Mouse (Mus musculus): ENCODE measurements around the gene Col27a1. TPM values are rescaled to one million over a fixed set of nuclear protein-coding genes. Genes with fewer than 3 reads are reported as not detected.

Col27a1 gene
- polyA plus RNA-seq (2017; shearing (Covaris generic)) = 0.50 TPM

DNA sequence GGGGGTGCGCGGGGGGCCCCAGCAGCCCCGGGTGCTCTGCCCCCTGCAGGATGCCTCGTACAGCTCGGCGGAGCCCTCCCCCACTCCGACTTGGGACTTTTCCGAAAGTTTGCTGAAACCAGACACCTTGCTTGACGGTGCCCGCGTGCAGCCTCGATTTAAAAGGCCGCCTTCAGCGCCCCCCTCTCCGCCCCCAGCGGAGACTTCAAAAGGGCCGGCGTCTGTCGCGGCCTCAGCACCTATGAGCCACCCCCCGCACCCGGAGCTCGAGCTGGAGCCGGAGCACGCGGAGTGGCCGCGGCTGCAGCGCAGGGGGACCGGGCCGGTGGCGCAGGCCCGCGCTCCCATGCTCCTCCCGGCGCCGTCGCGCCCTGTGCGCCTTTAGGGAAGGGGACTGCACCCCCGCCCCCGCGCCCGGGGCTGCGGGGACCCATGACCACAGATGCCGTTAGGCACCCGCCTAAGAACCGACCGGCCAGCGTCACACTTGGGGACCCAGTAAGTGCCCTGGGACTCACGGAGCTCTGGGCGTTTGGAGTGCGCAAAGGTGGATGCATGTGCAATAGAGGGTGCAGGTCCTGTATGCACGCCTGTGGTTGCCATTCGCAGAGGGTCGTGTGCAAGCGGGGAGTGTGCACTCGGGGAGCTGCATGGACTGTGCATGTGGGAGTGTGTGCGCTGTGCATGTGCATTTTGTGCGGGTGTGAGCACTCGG is at the start of gene Col27a1:
TSS of gene Col27a1 (plus strand) at position 98 of the 715 bp plus-strand sequence.

DNA sequence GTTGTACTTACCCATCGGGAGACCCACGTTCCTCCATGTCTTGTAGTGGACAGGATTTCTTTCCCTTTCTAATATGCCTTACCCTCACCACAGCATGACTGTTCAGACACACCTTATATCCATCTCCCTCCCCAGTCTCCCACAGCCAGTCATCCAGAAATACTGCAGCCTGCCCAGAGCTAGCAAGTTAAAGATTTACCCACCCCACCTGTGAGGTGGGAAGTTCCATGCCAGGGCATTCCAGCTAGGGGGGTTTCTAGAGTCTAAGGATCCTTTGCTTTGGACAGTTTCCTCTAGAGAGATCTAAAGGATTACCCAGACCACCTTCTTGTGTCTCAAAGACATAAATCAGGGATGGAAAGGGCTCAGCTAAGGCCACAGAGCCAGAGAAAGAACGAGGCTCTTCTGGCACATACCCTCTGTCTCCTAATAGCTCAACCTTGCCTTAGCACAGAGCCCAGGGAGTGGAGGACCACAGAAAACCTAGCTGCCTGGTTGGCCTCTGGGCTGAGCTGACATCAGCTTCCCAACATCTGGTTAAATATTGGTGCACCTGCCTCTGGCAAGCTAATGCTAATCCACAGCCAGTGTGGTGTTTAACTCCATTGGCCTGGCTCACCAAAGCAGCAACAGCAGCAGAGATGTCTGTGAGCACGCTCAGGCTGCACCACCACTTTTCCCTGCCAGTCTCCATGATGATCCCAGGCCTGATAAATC is 41.7 kb upstream of the Col27a1 start, which contains the start of gene Kif12:
TSS of gene Kif12 (minus strand) at position 163 of the 717 bp plus-strand sequence.

DNA sequence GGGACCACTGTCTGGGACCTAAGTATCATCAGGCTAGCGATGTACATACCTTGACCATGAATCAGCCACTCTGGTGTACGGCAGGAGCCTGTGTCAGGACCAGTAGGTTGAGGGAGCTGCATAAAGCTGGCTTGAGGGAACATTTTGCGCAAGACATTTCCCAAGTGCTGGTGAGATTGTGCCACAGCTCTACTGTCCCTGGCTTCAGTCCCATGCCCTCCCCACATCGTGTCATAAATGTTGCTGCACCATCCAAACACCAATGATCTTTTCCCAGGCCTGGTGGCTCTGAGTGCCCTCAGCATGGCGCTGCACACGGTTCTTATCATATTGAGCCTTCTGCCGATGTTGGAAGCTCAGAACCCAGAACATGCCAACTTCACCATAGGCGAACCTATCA is 130.5 kb downstream of the Col27a1 start, which contains the start of gene Orm1:
TSS of gene Orm1 (plus strand) at position 266 of the 400 bp plus-strand sequence.

DNA sequence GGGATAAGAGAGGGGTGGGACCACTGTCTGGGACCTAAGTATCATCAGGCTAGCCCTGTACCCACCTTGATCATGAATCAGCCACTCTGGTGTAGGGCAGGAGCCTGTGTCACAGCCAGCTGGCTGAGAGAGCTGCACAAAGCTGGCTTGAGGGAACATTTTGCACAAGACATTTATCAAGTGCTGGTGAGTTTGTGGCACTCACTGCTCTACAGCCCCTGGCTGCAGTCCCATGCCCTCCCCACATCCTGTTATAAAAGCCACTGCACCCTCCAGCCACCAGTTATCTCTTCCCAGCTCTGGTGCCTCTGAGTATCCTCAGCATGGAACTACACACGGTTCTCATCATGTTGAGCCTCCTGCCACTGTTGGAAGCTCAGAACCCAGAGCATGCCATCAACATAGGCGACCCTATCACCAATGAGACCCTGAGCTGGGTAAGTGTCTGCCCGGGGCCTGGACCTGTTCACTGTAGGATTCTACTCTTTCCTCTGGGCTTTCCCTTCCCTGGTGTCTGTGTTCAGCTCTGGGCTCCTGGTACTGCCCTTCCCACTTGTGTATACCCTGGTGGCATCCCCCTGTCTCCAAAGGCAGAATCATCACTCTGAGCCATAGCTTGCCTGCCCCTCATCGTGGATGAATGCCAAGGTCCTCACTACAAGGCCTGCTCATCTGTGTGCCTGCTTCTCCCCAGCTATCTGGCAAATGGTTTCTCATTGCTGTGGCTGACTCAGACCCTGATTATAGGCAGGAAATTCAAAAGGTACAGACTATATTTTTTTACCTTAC is 142.3 kb downstream of the Col27a1 start, which contains the start of gene Orm3:
TSS of gene Orm3 (plus strand) at position 286 of the 789 bp plus-strand sequence.

DNA sequence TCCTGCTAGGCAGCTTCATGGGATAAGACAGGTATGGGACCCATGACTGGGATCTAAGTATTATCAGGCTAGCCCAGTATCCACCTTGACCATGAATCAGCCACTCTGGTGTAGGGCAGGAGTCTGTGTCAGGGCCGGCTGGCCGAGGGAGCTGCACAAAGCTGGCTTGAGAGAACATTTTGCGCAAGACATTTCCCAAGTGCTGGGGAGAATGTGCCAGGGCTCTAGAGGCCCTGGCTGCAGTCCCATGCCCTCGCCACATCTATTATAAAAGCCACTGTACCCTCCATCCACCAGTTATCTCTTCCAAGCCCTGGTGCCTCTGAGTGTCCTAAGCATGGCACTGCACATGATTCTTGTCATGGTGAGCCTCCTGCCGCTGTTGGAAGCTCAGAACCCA is 148.3 kb downstream of the Col27a1 start, which contains the start of gene Orm2:
TSS of gene Orm2 (plus strand) at position 300 of the 400 bp plus-strand sequence.

Other genes starting within 250 kb of the Col27a1 start
- gene Zfp618, start 248.4 kb upstream of the Col27a1 start, polyA plus RNA-seq (2017; shearing (Covaris generic)) = not detected
- not detected for gene Ambp, start 59.2 kb upstream of the Col27a1 start, polyA plus RNA-seq (2017; shearing (Covaris generic))
- not detected for gene Kif12, start 41.9 kb upstream of the Col27a1 start, polyA plus RNA-seq (2017; shearing (Covaris generic))
- not detected for gene Orm1, start 130.6 kb downstream of the Col27a1 start, polyA plus RNA-seq (2017; shearing (Covaris generic))
- not detected for gene Orm3, start 142.2 kb downstream of the Col27a1 start, polyA plus RNA-seq (2017; shearing (Covaris generic))
- not detected for gene Orm2, start 148.4 kb downstream of the Col27a1 start, polyA plus RNA-seq (2017; shearing (Covaris generic))
- gene Akna, start 189.3 kb downstream of the Col27a1 start, polyA plus RNA-seq (2017; shearing (Covaris generic)) = 260 TPM